Mouse (Mus musculus) heart, postnatal 0 days (tissue): Measurements from ENCODE around the gene Gm49380.

Experiments
- CTCF ChIP-seq: IDR thresholded peaks from 2 replicates; pipeline ENCODE4 v1.5.1; 2016; ENCODE audit warnings: antibody characterized with exemption, control low read depth, low read depth
- EP300 ChIP-seq: IDR thresholded peaks from 2 replicates; pipeline ENCODE4 v1.6.1; 2016; ENCODE audit warnings: antibody characterized with exemption, low read depth

GRCm38 (mm10) chr9:44024096-44024495 is 89.2 kb downstream of the Gm49380 start:
- no peak for TF ChIP-seq CTCF
- no peak for TF ChIP-seq EP300
